Mouse (Mus musculus) layer of hippocampus, adult 18-20 months (tissue): ENCODE results near the gene Zfand3. TPM values are rescaled to one million over a fixed set of nuclear protein-coding genes. Genes with fewer than 3 reads are reported as not detected.
A peak's percentile ranks its signal among the peaks of the same experiment; 100 is the strongest.

Experiments
- DNase-seq, 2 experiments: peaks; one replicate each; pipeline ENCODE4 v3.0.0; 2022; ENCODE audit warnings: low spot score in 2 of 2
- total RNA-seq, 2 experiments: library from RNA; stranded (reverse); gene quantifications; 2 replicates each; pipeline ENCODE4 v1.2.3; 2021

Gene Zfand3
- total RNA-seq, 2 experiments from 2014 or later = 119 to 120 TPM

GRCm38 (mm10) chr17:30147897-30148296 lies 143.4 kb downstream of the Zfand3 start:
- DNase-seq = no peak

- DNase-seq = no peak
These were observed 143.8 kb downstream of the Zfand3 start for GRCm38 (mm10) chr17:30148320-30148719.

- DNase-seq = no peak
These were observed 145.4 kb downstream of the Zfand3 start for GRCm38 (mm10) chr17:30149911-30150310.

- no peak for DNase-seq
These were observed 149.6 kb downstream of the Zfand3 start for GRCm38 (mm10) chr17:30154144-30154543.

- DNase-seq = no peak
These were observed 150.3 kb downstream of the Zfand3 start for GRCm38 (mm10) chr17:30154861-30155260.

- no peak for DNase-seq
These were observed 150.9 kb downstream of the Zfand3 start for GRCm38 (mm10) chr17:30155411-30155925.

- no peak for DNase-seq
These were observed 154.0 kb downstream of the Zfand3 start for GRCm38 (mm10) chr17:30158419-30159108.

- DNase-seq = no peak
These were observed 154.8 kb downstream of the Zfand3 start for GRCm38 (mm10) chr17:30159341-30159740.

- DNase-seq = no peak
These were observed 156.4 kb downstream of the Zfand3 start for GRCm38 (mm10) chr17:30160823-30161432.

GRCm38 (mm10) chr17:30162983-30163382 lies 158.4 kb downstream of the Zfand3 start:
- no peak for DNase-seq

- DNase-seq = no peak
These were observed 159.3 kb downstream of the Zfand3 start for GRCm38 (mm10) chr17:30163793-30164192.

GRCm38 (mm10) chr17:30164818-30165217 lies 160.3 kb downstream of the Zfand3 start:
- DNase-seq = no peak

- DNase-seq = no peak
These were observed 172.9 kb downstream of the Zfand3 start for GRCm38 (mm10) chr17:30177435-30177834.

GRCm38 (mm10) chr17:30178402-30178801 lies 173.9 kb downstream of the Zfand3 start:
- DNase-seq = no peak

- no peak for DNase-seq
These were observed 175.7 kb downstream of the Zfand3 start for GRCm38 (mm10) chr17:30180197-30180596.

- no peak for DNase-seq
These were observed 177.0 kb downstream of the Zfand3 start for GRCm38 (mm10) chr17:30181554-30181953.

- DNase-seq = no peak
These were observed 177.5 kb downstream of the Zfand3 start for GRCm38 (mm10) chr17:30182063-30182462.

- no peak for DNase-seq
These were observed 179.0 kb downstream of the Zfand3 start for GRCm38 (mm10) chr17:30183561-30183960.

GRCm38 (mm10) chr17:30187154-30187553 lies 182.6 kb downstream of the Zfand3 start:
- no peak for DNase-seq

- DNase-seq = no peak
These were observed 183.0 kb downstream of the Zfand3 start for GRCm38 (mm10) chr17:30187581-30187980.

- DNase-seq = peak in 1 of 2 experiments; percentile 75
These were observed 183.8 kb downstream of the Zfand3 start for GRCm38 (mm10) chr17:30188031-30188981.
